Mouse (Mus musculus) megakaryocyte progenitor cell, adult 5-6 weeks (primary cell): ENCODE results near the gene Il17d. TPM values are rescaled to one million over a fixed set of nuclear protein-coding genes. Genes with fewer than 3 reads are reported as not detected.

Experiments used
- ATAC-seq: replicated peaks from 2 replicates; pipeline ENCODE4 v1.8.0; 2016; ENCODE audit warnings: mild to moderate bottlenecking, moderate TSS enrichment, inconsistent platforms; ENCODE audit not compliant: poor library complexity
- total RNA-seq, 2 experiments: library from RNA; stranded (forward) in 1 of 2; stranded (reverse) in 1 of 2; fragments of 157-497, 149-512 nt in 1 of 2; fragments of 200-1000 nt in 1 of 2; gene quantifications; 2 replicates each; pipeline versions ENCODE4 v1.2.3 to v1.2.4; 2015 to 2017

Il17d gene
- total RNA-seq, 2 experiments from 2014 or later: not detected

GRCm38 (mm10) chr14:57576364-57577060, 51.9 kb downstream of the Il17d start:
- ATAC-seq: peak; percentile 42; the same call in 1 of the 2 replicates

GRCm38 (mm10) chr14:57591830-57592229, 67.3 kb downstream of the Il17d start:
- peak; percentile 86 for ATAC-seq

Other genes starting within 250 kb of the Il17d start
- 21.8 and 22.8 TPM in 2 replicates for gene Cryl1, start 126.2 kb upstream of the Il17d start, total RNA-seq (2015)
- gene Cryl1, start 126.2 kb upstream of the Il17d start, total RNA-seq (2017): 18.2 and 23.0 TPM in 2 replicates
- 6.9 and 8.6 TPM in 2 replicates for gene Ift88, start 100.7 kb upstream of the Il17d start, total RNA-seq (2015)
- gene Ift88, start 100.7 kb upstream of the Il17d start, total RNA-seq (2017): 6.6 and 15.0 TPM in 2 replicates
- gene Eef1akmt1, start 46.8 kb downstream of the Il17d start, total RNA-seq (2015): 43.6 and 49.5 TPM in 2 replicates
- gene Eef1akmt1, start 46.8 kb downstream of the Il17d start, total RNA-seq (2017): 14.0 and 24.2 TPM in 2 replicates
- gene Xpo4, start 140.7 kb downstream of the Il17d start, total RNA-seq (2015): 37.2 and 38.5 TPM in 2 replicates
- gene Xpo4, start 140.7 kb downstream of the Il17d start, total RNA-seq (2017): 31.2 and 43.2 TPM in 2 replicates
- gene Gm49361, start 221.3 kb downstream of the Il17d start, total RNA-seq (2015): not detected in 2 replicates
- gene Gm49361, start 221.3 kb downstream of the Il17d start, total RNA-seq (2017): not detected in 2 replicates
- 9.3 and 16.9 TPM in 2 replicates for gene Lats2, start 233.6 kb downstream of the Il17d start, total RNA-seq (2015)
- gene Lats2, start 233.6 kb downstream of the Il17d start, total RNA-seq (2017): 8.1 and 8.2 TPM in 2 replicates